Mouse (Mus musculus): ENCODE measurements around the gene Gid4. TPM values are rescaled to one million over a fixed set of nuclear protein-coding genes. Genes with fewer than 3 reads are reported as not detected.
"Not testable (repeated sequence)": the region's sequence is repeated elsewhere in the genome, so short reads cannot be mapped to it uniquely, and the experiment has no call there.

The Gid4 gene
- polyA plus RNA-seq, 2 experiments from 2014 or later, result 13.6 to 16.8 TPM

DNA sequence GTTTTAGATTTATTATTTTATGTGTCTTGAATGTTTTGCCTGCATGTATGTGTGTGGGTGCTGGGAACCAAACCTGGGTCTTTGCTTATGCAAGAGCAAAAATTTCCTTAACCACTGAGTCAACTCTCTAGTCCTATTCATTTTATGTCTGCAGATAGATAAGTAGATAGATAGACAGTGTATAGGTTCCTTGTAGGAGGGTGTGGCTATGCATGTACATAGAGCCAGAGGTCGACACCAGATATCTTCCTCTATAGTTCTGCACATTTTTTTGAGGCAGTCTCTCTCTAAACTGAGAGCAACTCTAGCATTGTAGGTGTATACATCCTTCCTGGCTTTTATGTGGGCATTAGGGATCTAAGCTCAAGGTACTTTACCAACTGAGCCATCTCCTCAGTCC is 18.2 kb downstream of the Gid4 start:
- ATAC-seq, result no peak

DNA sequence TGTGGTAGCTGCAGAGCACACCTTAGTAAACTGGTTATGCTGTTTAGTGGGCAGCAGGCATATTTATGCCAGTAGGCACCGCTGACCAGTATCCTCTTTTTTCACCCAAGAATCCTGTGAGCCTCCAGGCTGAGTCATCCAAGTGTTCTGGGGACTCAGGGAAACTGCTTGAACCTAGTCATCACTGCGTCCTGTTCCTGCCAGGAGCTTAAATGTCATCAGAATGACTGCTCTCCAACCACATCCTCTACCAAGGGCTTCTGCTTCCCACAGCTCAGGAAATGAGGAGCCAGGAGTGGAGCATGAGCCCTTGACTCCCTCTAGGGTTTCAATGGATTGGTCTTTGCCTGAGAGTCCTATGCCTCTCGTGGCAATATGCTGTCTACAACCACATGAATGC is 19.7 kb downstream of the Gid4 start:
- no peak for ATAC-seq

DNA sequence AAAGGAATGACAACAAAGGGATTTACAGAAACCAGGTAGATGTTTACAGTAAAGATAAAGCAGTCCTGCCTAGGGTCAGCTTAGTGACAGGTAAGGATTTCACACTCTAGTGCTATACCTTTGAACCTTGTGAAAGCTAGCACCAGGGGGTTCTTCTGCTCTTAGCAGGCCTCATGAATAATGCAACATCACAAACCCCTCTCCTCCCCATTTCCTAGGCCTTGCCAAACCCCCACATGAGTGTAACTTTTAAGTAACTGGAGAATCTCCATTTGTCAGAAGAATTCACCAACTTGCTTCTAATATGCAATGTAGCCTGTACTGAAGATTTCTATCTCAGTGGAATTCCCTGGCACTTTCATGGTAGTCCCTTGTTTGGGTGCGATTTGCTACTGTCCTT is 22.7 kb downstream of the Gid4 start:
- not testable (repeated sequence) for ATAC-seq

DNA sequence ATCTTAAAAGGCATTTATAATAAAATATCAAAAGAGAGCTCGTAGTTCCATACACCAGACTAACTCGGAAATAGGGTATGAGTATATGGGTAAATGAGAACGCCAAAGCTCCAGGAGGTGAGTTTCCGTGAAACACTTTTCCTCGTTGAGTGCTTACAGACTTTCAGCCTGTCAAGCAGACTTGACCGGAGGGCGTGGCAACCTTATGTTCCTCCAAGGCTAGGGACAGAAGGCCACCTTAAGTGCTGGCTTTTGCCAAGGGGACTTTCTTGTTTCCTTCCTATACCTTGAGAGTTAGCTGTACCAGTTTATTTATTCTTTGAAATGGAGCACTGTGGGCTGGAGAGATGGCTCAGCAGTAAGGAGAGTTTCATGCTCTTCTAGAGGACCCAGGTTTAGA is 23.2 kb downstream of the Gid4 start:
- ATAC-seq, result no peak

DNA sequence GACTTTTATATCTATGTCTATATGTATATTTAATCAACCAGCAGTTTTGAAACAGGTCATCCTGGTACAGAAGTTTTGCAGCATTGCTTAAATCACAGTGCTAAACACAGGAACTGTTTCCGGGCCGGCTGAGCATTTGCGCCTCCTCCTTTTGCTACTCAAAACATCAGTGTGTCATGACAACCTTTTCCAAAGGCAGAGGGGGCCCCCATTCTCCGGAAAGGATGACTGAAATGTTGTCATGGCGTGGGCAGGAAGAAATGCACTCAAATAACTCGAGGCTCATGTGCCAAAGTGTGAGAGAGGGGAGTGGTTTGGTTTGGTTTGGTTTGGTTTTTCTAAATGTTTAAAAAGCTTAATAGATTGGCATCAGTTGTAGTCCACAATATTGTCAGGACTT is 26.0 kb downstream of the Gid4 start:
- no peak for ATAC-seq

DNA sequence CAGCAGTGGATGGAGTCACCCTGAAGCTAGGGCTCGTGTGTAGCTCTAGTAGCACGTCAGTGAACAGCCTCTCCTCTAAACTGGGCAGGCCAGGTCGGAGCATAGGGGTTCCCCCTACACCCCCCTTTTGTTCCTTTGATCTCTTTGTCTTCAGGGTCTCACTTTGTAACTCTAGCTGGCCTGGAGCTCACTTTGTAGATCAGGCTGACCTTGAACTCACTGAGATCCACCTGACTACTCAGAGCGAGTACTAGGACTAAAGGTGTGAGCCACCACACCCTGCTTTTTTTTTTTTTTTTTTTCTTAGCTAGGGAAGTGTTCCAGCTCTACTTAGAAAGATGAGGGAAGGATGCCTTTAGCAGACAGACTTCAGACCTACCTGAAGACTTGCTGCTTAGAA is 27.1 kb downstream of the Gid4 start:
- no peak for ATAC-seq

DNA sequence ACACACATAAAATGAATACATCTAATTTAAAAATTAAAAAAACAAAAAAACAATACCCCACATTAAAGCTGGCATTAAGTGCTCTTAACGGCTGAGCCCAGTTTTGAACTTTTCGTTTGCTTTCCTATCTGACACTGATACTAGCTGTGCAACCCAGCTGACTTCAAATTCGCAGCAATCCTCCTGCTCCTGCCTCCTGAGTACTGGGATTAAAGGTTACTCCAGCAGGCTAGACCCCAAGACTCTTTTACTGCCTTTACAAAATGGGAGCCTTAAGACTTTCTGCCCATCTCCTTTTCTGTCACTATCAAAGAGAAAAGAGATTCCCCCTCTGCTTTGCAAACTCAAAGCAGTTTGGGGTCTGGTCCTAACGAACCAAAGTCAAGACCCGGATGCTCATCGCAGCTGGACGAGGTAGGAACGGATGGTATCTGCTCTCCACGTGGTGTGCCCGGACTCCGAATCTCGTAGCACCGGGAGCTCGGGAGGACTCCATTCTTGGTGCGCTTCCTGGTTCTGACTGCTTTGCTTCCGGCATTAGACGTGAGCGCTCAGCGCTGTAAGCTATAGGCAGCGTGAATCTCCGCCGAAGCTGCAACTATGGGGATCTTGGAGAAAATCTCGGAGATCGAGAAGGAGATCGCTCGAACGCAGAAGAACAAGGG is 37.3 kb downstream of the Gid4 start, which contains the start of gene Drg2:
TSS of gene Drg2 (plus strand) at position 512 of the 665 bp plus-strand sequence.
- ATAC-seq, result peak; percentile 96

DNA sequence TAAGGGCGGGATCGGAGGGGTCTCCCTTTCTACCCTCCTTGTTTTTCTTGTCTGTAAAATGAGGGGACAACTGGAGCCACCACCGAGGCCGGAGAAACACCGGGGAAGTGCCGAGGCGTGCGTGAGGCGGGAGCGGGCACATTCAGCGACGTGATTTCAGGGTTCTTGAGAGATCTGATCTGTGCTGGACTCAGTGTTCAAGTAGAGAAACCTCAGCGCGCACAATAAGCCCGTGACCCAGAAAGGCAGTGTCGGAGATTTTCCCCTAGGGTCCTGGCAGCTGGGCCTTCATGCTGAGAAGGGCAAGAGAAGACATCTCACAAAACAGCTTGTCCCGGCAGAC is 37.8 kb downstream of the Gid4 start:
- ATAC-seq, result peak; percentile 42

DNA sequence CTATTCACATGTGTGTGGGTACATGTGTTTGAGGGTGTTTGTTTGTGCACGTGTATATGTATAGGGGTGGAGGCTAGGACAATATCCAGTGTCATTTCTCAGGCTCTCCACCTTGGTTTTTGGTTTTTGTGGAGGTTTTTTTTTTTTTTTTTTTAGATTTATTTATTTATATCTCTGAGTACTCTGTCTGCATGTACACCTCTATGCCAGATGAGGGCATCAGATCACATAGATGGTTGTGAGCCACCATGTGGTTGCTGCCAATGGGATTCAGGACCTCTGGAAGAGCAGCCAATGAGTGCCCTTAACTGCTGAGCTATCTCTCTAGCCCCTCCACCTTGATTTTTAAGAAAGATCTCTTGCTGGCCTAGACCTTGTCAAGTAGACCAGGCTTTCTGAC is 41.0 kb downstream of the Gid4 start:
- ATAC-seq, result no peak

DNA sequence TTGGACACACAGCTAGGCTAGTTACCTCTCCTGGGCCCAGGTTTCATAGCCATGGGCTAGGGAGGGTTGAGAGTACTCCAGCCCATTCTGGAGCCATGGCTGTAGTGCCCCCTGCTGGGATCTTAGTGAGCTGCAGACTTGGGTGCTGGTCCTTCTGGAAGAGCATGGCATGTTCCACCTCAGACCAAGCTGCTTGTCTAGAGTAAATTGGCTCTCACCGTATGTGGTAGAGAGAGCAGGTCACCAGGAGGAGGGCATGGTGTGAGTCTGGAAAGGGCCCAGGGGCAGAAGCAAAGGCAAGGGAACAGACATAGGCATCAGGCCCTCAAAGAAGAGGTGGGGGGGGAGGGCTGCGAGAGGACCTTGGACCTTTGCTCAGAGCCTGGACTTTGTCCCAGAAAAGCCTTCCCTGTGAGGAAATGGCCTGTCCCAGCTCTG is 49.0 kb downstream of the Gid4 start:
- no peak for ATAC-seq

DNA sequence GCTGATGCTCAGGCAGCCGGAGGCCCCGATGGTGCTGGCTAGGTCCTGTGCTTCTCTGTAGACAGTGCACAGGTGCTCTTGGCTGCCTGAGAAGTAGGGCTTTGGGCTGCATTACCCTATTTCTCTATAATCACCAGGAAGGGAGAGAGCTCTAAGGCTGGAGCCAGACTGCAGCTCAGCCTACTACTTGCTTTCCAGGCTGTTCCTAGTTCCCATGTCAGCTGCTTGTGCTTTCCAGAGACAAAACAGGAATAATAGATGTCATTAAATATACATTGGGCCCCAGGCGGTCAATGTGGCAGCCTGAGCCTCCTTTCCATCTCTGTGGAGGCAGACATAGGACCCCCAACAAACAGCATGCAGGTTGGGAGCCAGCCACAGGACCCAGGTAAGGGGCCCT is 52.1 kb downstream of the Gid4 start, which contains the start of gene Myo15:
TSS of gene Myo15 (plus strand) at position 301 of the 400 bp plus-strand sequence.
- no peak for ATAC-seq

DNA sequence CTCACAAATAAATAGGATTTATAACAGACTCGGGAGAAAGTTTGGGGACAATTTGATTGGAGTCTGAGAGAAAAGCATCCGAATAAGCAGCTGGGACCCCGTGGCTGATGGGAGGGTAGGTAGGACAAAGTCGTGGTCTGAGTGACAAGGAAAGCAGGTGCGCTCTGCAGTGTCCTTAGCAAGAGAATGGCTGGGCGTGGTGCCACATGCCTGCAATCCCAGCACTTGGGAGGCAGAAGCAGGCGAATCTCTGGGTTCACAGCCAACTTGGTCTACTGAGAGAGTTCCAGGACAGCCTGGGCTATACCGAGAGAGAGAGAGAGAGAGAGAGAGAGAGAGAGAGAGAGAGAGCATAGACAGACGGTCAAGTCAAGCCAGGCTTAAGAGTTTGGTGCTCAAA is 53.8 kb downstream of the Gid4 start:
- ATAC-seq, result no peak

DNA sequence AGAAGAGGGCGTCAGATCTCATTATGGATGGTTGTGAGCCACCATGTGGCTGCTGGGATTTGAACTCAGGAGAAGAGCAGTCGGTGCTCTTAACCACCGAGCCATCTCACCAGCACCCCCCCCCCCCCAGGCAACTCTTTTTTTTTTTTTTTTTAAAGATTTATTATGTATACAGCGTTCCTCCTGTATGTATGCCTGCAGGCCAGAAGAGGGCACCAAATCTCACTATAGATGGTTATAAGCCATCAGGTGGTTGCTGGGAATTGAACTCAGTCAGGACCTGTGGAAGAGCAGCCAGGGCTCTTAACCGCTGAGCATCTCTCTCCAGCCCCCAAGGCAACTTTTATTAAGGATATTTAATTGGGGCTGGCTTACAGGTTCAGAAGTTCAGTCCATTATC is 57.6 kb downstream of the Gid4 start:
- ATAC-seq, result no peak

DNA sequence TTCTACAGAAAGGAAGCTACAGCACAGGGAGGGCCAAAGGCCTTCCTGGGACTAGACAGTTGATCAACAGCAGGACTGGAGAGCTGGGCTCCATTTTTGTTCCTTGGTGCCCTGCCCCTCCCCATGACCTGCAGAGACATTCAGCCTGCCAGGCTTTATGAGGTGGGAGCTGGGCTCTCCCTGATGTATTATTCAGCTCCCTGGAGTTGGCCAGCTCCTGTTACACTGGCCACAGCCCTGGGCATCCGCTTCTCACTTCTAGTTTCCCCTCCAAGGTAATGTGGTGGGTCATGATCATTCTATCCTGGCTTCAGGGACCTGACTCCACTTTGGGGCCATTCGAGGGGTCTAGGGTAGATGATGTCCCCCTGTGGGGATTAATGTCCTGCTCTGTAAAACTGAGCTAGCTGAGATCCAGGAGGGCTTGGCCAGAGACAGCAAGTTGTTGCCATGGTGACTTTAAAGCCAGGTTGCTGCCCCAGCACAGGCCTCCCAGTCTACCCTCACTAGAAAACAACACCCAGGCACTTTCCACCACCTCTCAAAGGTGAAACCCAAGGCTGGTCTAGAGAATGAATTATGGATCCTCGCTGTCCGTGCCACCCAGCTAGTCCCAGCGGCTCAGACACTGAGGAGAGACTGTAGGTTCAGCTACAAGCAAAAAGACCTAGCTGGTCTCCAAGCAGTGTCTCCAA is 58.9 kb downstream of the Gid4 start:
- ATAC-seq, result no peak

DNA sequence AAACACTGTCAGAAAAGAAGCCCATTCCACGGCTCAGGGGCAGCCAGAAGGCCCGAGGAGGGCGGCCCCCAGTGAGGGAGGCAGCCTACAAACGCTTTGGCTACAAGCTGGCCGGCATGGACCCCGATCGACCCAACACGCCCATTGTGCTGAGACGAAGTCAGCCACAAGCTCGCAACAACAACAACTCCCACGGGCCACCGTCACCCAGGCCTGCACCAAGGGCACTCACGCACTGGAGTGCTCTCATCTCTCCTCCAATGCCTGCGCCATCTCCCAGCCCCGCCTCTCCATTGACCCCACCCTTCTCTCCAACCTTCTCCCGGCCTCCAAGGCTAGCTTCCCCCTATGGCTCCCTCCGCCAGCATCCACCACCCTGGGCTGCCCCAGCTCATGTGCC is 61.2 kb downstream of the Gid4 start:
- no peak for ATAC-seq

DNA sequence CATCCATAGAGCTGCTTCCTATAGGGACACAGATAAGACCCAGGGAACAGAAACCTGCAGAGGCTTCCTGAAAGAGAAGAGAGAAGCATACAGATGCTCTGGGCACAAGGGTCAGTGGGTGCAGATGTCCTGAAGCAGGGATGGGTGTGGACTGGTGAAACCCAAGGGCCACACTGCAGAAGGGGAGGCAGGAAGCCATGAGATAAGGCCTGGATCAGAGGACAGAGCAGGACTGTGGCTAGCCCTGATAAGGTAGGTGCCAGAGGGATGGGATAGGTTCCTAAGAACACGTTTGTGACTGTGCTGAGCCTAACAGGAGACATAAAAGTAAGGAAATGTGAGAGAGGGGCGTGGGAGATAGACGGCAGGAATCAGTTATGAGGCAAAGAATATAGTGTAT is 69.3 kb downstream of the Gid4 start:
- ATAC-seq, result no peak

DNA sequence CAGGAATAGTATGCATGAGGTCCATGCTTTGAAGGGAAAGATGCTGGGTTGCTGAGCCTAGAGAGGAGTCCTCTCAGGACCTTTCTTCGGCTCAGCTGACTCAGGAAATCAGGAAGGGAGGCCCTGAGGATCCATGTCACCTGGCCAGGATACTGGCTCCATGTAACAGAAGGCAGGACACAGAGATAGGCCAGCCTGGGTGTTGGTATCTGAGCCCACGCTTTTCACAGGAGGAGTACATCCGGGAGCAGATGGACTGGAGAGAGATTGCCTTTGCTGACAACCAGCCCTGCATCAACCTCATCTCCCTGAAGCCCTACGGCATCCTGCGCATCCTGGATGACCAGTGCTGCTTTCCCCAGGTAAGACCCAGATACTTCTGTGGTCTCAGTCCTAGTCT is 75.8 kb downstream of the Gid4 start:
- no peak for ATAC-seq

DNA sequence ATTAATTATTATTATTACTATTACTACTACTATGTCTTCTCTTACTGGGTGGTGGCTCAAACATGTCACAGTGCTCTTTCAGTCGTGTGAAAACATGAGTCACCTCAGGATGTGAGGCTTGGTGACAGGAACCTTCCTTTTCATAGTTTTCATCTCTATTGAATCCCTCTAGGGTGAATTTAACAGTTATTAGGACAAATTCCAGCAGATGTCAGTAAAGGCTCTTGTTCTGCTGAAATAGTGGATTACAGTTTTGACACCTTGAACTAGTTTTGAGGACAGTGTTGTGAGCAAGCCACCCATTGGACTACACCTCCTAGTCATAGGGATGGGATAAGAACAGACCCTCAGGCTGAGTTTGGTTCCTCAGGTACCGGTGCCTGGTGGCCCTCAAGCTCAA is 78.7 kb downstream of the Gid4 start:
- ATAC-seq, result no peak

Other genes with a start within 250 kb of the Gid4 start
- 10 to 100 TPM; 20.7 to 28.6 TPM for gene Srebf1, start 194.6 kb upstream of the Gid4 start, polyA plus RNA-seq (2017; shearing (Covaris generic))
- 10 to 100 TPM; 29.4 to 56.3 TPM for gene Tom1l2, start 64.2 kb upstream of the Gid4 start, polyA plus RNA-seq (2017; shearing (Covaris generic))
- under 1 TPM; 0.23 to 0.53 TPM for gene Drc3, start 63.8 kb upstream of the Gid4 start, polyA plus RNA-seq (2017; shearing (Covaris generic))
- 10 to 100 TPM; 40.4 to 43.5 TPM for gene Atpaf2, start 1.3 kb downstream of the Gid4 start, polyA plus RNA-seq (2017; shearing (Covaris generic))
- 10 to 100 TPM; 51.7 to 64.6 TPM for gene Drg2, start 37.4 kb downstream of the Gid4 start, polyA plus RNA-seq (2017; shearing (Covaris generic))
- gene Myo15, start 52.2 kb downstream of the Gid4 start, polyA plus RNA-seq (2017; shearing (Covaris generic)), result not detected
- 10 to 100 TPM; 22.1 to 38.0 TPM for gene Alkbh5, start 119.2 kb downstream of the Gid4 start, polyA plus RNA-seq (2017; shearing (Covaris generic))

All from CD4-positive, CD25-positive, alpha-beta regulatory T cell, adult 4 months (primary cell).